Mouse (Mus musculus): ENCODE measurements around the gene L3hypdh. TPM values are rescaled to one million over a fixed set of nuclear protein-coding genes. Genes with fewer than 3 reads are reported as not detected.
A peak's percentile ranks its signal among the peaks of the same experiment; 100 is the strongest.

Gene L3hypdh
- total and polyA plus RNA-seq, 3 experiments: 0.12 TPM; not detected in 2

GRCm38 (mm10) chr12:72084261-72085023, 797 bp downstream of the L3hypdh start:
- Histone ChIP-seq H3K4me2 (ENCODE audit: insufficient read depth, low read depth, poor library complexity, severe bottlenecking) (no peak overlapping the region), H3K27me3 (replicated peaks) (no peaks in the 10 kb centered on the region), H3K4me1 (ENCODE audit: control insufficient read depth in 1 of 2, insufficient read depth in 2 of 2) (peaks cover 4 to 21% of the 10 kb centered on the region in 2 experiments; a peak in 3 of 4 replicates), H3K9me3 (replicated peaks; ENCODE audit: low read length) (no peaks in the 10 kb centered on the region), H3K4me3 (replicated peaks in 1 of 3; ENCODE audit: low read depth in 2 of 3, low read length in 2 of 3, poor library complexity in 1 of 3) (peak overlapping the region in 2 of 3 experiments; percentile 48 to 81), H3K36me3 (replicated peaks in 1 of 2; ENCODE audit: control insufficient read depth in 1 of 2, insufficient read depth in 1 of 2, low read length in 1 of 2) (no peaks in the 10 kb centered on the region), H3K27ac (ENCODE audit: insufficient read depth, low read depth) (no peak overlapping the region), H3K9ac (ENCODE audit: insufficient read depth, low read depth) (no peak overlapping the region), H3K79me2 (replicated peaks; ENCODE audit: control insufficient read depth, extremely low read depth, insufficient read depth, poor library complexity, severe bottlenecking) (no peaks in the 10 kb centered on the region)
- dilution Hi-C loops (cut with MboI; ENCODE audit: extremely low pct_ligation_motif_present, extremely low pct_unique_long_range_greater_than_20kb, low sequenced_read_pairs) (no loop called here), in situ Hi-C loops (cut with MboI; ENCODE audit: low pct_ligation_motif_present, low pct_unique_long_range_greater_than_20kb, low sequenced_read_pairs) (no loop called here)
- no peak for TF ChIP-seq ZNF384 (IDR thresholded peaks at IDR 0.05; ENCODE audit: low read depth, low read length)
- TF ChIP-seq SIN3A (IDR thresholded peaks at IDR 0.05; ENCODE audit: low read length): no peak
- TF ChIP-seq ETS1 (conservative IDR thresholded peaks at IDR 0.05; ENCODE audit: low read depth, low read length): no peak
- no peak for TF ChIP-seq SMC3 (IDR thresholded peaks at IDR 0.05; ENCODE audit: low read depth, low read length)
- TF ChIP-seq TCF12 (IDR thresholded peaks at IDR 0.05; ENCODE audit: low read depth, low read length): no peak
- no peak for TF ChIP-seq GABPA (IDR thresholded peaks at IDR 0.05; ENCODE audit: insufficient replicate concordance, low read depth, low read length)
- no peak for TF ChIP-seq PAX5 (IDR thresholded peaks at IDR 0.05; ENCODE audit: low read length)
- TF ChIP-seq CHD1 (IDR thresholded peaks at IDR 0.05; ENCODE audit: low read depth, low read length): no peak
- TF ChIP-seq ZC3H11A (IDR thresholded peaks at IDR 0.05; ENCODE audit: low read depth, low read length): no peak
- no peak for DNase-seq (ENCODE audit: extremely low read depth)

GRCm38 (mm10) chr12:72083265-72083664, 2.0 kb downstream of the L3hypdh start:
- TF ChIP-seq ZKSCAN1 (IDR thresholded peaks at IDR 0.05; ENCODE audit: borderline replicate concordance, low read depth, low read length): no peak
- TF ChIP-seq JUND (conservative IDR thresholded peaks at IDR 0.05; ENCODE audit: low read depth, low read length): no peak
- TF ChIP-seq RCOR1 (conservative IDR thresholded peaks at IDR 0.05; ENCODE audit: low read depth, low read length): no peak
- no peak for TF ChIP-seq JUN (IDR thresholded peaks at IDR 0.05; ENCODE audit: insufficient read depth, low read depth, low read length)
- no peak for TF ChIP-seq IRF4 (IDR thresholded peaks at IDR 0.05; ENCODE audit: low read depth, low read length)
- TF ChIP-seq UBTF (IDR thresholded peaks at IDR 0.05; ENCODE audit: low read depth, low read length): no peak
- TF ChIP-seq MAX (IDR thresholded peaks at IDR 0.05; ENCODE audit: low read length): no peak
- no peak for TF ChIP-seq POLR2A (IDR thresholded peaks at IDR 0.05; ENCODE audit: low read depth, low read length)
- no peak for TF ChIP-seq SIN3A (IDR thresholded peaks at IDR 0.05; ENCODE audit: low read length)
- no peak for TF ChIP-seq GABPA (IDR thresholded peaks at IDR 0.05; ENCODE audit: insufficient replicate concordance, low read depth, low read length)
- no peak for TF ChIP-seq POLR2AphosphoS2 (IDR thresholded peaks at IDR 0.05; ENCODE audit: low read depth, low read length)
- no peak for TF ChIP-seq CHD2 (IDR thresholded peaks at IDR 0.05; ENCODE audit: low read length)
- TF ChIP-seq USF2 (conservative IDR thresholded peaks at IDR 0.05; ENCODE audit: low read depth, low read length): no peak
- peaks cover 4 to 21% of the 10 kb centered on the region in 2 experiments; a peak in 3 of 4 replicates for H3K4me1 ChIP-seq (ENCODE audit: control insufficient read depth in 1 of 2, insufficient read depth in 2 of 2)
- no peak overlapping the region for H3K4me3 ChIP-seq (replicated peaks in 1 of 3; ENCODE audit: low read depth in 2 of 3, low read length in 2 of 3, poor library complexity in 1 of 3)
- H3K79me2 ChIP-seq (replicated peaks; ENCODE audit: control insufficient read depth, extremely low read depth, insufficient read depth, poor library complexity, severe bottlenecking): no peaks in the 10 kb centered on the region
- in situ Hi-C loops (cut with MboI; ENCODE audit: low pct_ligation_motif_present, low pct_unique_long_range_greater_than_20kb, low sequenced_read_pairs): no loop called here
- no peaks in the 10 kb centered on the region for H3K36me3 ChIP-seq (replicated peaks in 1 of 2; ENCODE audit: control insufficient read depth in 1 of 2, insufficient read depth in 1 of 2, low read length in 1 of 2)
- H3K4me2 ChIP-seq (ENCODE audit: insufficient read depth, low read depth, poor library complexity, severe bottlenecking): no peak overlapping the region
- dilution Hi-C loops (cut with MboI; ENCODE audit: extremely low pct_ligation_motif_present, extremely low pct_unique_long_range_greater_than_20kb, low sequenced_read_pairs): no loop called here
- DNase-seq (ENCODE audit: extremely low read depth): no peak
- no peaks in the 10 kb centered on the region for H3K27me3 ChIP-seq (replicated peaks)
- no peaks in the 10 kb centered on the region for H3K9me3 ChIP-seq (replicated peaks; ENCODE audit: low read length)
- no peak overlapping the region for H3K9ac ChIP-seq (ENCODE audit: insufficient read depth, low read depth)
- no peak overlapping the region for H3K27ac ChIP-seq (ENCODE audit: insufficient read depth, low read depth)
